In the genomic region with DNA sequence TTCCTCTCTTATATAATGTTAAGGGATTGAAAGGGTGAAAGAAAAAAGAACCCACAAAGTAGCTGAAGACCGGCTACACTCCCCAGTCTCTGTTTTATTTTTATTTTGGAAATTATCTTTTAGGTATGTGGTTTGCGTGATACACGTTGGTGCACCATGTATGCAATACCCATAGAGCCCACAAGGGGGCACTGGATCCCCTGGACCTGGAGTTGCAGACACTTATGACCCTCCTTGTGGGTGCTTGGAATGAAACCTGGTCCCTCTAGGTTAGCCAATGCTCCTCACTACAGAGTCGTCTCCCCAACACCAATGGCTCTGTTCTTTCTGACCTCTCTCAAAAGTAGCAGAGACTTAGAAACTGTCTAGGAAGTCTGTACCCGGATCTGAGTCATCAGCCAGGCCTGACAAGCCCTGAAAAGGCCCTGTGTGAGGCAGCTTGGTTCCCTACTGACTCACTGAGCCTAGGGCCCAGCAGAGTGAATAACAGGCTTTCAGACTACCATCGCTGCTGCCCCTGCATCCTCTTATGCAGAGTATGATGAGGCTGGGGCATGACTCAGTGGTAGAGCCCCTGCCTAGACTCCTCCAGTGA, we compare ENCODE assay signal across 13 mouse cellular contexts. TPM values are rescaled to one million over a fixed set of nuclear protein-coding genes. Genes with fewer than 3 reads are reported as not detected.
A peak's percentile ranks its signal among the peaks of the same experiment; 100 is the strongest.
DNase-seq lines count a peak whose midpoint lies in the region; ATAC-seq and TF ChIP-seq lines count a peak whose summit lies in the region.
"Had no signal": no experiment of that assay in that cellular context is flagged by ENCODE, and none has a peak within 500 bp of the region (broad histone marks: within the 10 kb centered on the region; RNA-seq: fewer than 3 reads in every experiment).

No protein-coding gene starts in this region.

- 86% methylated on average over 6 of the region's 6 CpGs for WGBS in hindbrain, postnatal 0 days
- WGBS in hindbrain, embryonic 12.5 days = 88% methylated on average over 6 of the region's 6 CpGs
- 95% methylated on average over 6 of the region's 6 CpGs for WGBS in thymus, adult 2 months
- WGBS in hindbrain, embryonic 10.5 days = 91% methylated on average over 6 of the region's 6 CpGs

- no peak for TF ChIP-seq POLR2A in thymus, adult 2 months (IDR thresholded peaks at IDR 0.05; ENCODE audit: control insufficient read depth, extremely low read depth, insufficient read depth, low read length, poor library complexity)

- no peak for ATAC-seq in hindbrain, postnatal 0 days
- no peak for ATAC-seq in hindbrain, embryonic 12.5 days (ENCODE audit: low FRiP score)
- ATAC-seq: inflammation-experienced regulatory T-cells, adult 6 months had no signal

- H3K9me3 ChIP-seq in hindbrain, postnatal 0 days (ENCODE audit: low read length) = no peaks in the 10 kb centered on the region
- no peaks in the 10 kb centered on the region for H3K9me3 ChIP-seq in hindbrain, embryonic 12.5 days (replicated peaks)
- peaks cover 6% of the 10 kb centered on the region; the same call in 1 of the 2 replicates for H3K9me3 ChIP-seq in hindbrain, embryonic 10.5 days
- H3K9me3 ChIP-seq: neural tube, embryonic 13.5 days had no signal

- H3K4me2 ChIP-seq in hindbrain, postnatal 0 days (ENCODE audit: low read depth, low read length) = no peak overlapping the region
- H3K4me2 ChIP-seq in hindbrain, embryonic 12.5 days (replicated peaks) = no peak overlapping the region
- H3K4me2 ChIP-seq: neural tube, embryonic 13.5 days had no signal

- H3K9ac ChIP-seq in hindbrain, postnatal 0 days (replicated peaks; ENCODE audit: low read length) = no peak overlapping the region
- no peak overlapping the region for H3K9ac ChIP-seq in hindbrain, embryonic 12.5 days
- H3K9ac ChIP-seq: neural tube, embryonic 13.5 days had no signal

- H3K36me3 ChIP-seq in hindbrain, postnatal 0 days (ENCODE audit: insufficient read depth, low read length) = peaks cover 12% of the 10 kb centered on the region
- H3K36me3 ChIP-seq in hindbrain, embryonic 12.5 days = peaks cover 36% of the 10 kb centered on the region
- peaks cover 22% of the 10 kb centered on the region for H3K36me3 ChIP-seq in thymus, adult 2 months (ENCODE audit: control insufficient read depth, insufficient read depth, low read length)
- peaks cover 43% of the 10 kb centered on the region for H3K36me3 ChIP-seq in hindbrain, embryonic 10.5 days

- no peak overlapping the region for H3K4me3 ChIP-seq in hindbrain, postnatal 0 days (ENCODE audit: low read length)
- H3K4me3 ChIP-seq in hindbrain, embryonic 12.5 days = no peak overlapping the region
- H3K4me3 ChIP-seq in thymus, adult 2 months (ENCODE audit: control insufficient read depth, insufficient read depth, low read length) = no peak overlapping the region
- no peak overlapping the region for H3K4me3 ChIP-seq in hindbrain, embryonic 10.5 days
- H3K4me3 ChIP-seq: erythroblast, embryonic 14.5 days; neural tube, embryonic 13.5 days had no signal

- no peak overlapping the region for H3K27ac ChIP-seq in hindbrain, postnatal 0 days
- no peak overlapping the region for H3K27ac ChIP-seq in hindbrain, embryonic 12.5 days
- no peak overlapping the region for H3K27ac ChIP-seq in thymus, adult 2 months (ENCODE audit: control insufficient read depth, insufficient read depth, low read length)
- H3K27ac ChIP-seq in hindbrain, embryonic 10.5 days = no peak overlapping the region
- H3K27ac ChIP-seq: neural tube, embryonic 13.5 days had no signal

- TF ChIP-seq CTCF in hindbrain, postnatal 0 days (IDR thresholded peaks at IDR 0.05; ENCODE audit: low read depth) = peak; percentile 27; the same call in 1 of the 2 replicates
- peak; percentile 25; the same call in 1 of the 2 replicates for TF ChIP-seq CTCF in thymus, adult 2 months (IDR thresholded peaks at IDR 0.05; ENCODE audit: borderline replicate concordance, control insufficient read depth, extremely low read depth, insufficient read depth, low read length, poor library complexity)

- no peaks in the 10 kb centered on the region for H3K27me3 ChIP-seq in hindbrain, postnatal 0 days (ENCODE audit: insufficient read depth, low read length)
- H3K27me3 ChIP-seq in hindbrain, embryonic 12.5 days = no peaks in the 10 kb centered on the region
- no peaks in the 10 kb centered on the region for H3K27me3 ChIP-seq in thymus, adult 2 months (ENCODE audit: control insufficient read depth, insufficient read depth, low read length)
- no peaks in the 10 kb centered on the region for H3K27me3 ChIP-seq in hindbrain, embryonic 10.5 days (ENCODE audit: insufficient read depth, poor library complexity, severe bottlenecking)
- H3K27me3 ChIP-seq: neural tube, embryonic 13.5 days had no signal

- H3K4me1 ChIP-seq in hindbrain, postnatal 0 days (ENCODE audit: insufficient read depth, low read length) = no peaks in the 10 kb centered on the region
- H3K4me1 ChIP-seq in hindbrain, embryonic 12.5 days = no peaks in the 10 kb centered on the region
- peaks cover 34% of the 10 kb centered on the region for H3K4me1 ChIP-seq in thymus, adult 2 months (replicated peaks; ENCODE audit: control insufficient read depth, insufficient read depth, low read length)
- no peaks in the 10 kb centered on the region for H3K4me1 ChIP-seq in hindbrain, embryonic 10.5 days (replicated peaks)

- DNase-seq in hindbrain, postnatal 0 days (ENCODE audit: low spot score) = no peak
- no peak for DNase-seq in thymus, adult 2 months
- DNase-seq in thymus, postnatal 10 days (ENCODE audit: low spot score in 2 of 2) = no peak
- peak; percentile 65 for DNase-seq in ZHBTc4 (ENCODE audit: low read depth, low spot score)
- DNase-seq in testis, postnatal 14 days (ENCODE audit: low spot score) = peak; percentile 53
- no peak for DNase-seq in hindbrain, embryonic 10.5 days (ENCODE audit: low spot score)
- DNase-seq in cerebellum, adult 9-11 months = no peak
- DNase-seq: cerebellum, adult 8-10 months; left cerebral cortex, postnatal 4 days had no signal

RNA-seq across cellular contexts. Expression of gene Alkbh4, which starts 7.3 kb away (rescaled TPM):
- 17.6 and 21.9 TPM in 2 replicates for total RNA-seq in hindbrain, postnatal 0 days (2014; rRNA removed)
- 15.2 and 15.4 TPM in 2 replicates for polyA plus RNA-seq in hindbrain, postnatal 0 days (2015; fragmentation: Nextera tagmentation; extraction: Ambion mirVana)
- polyA plus RNA-seq in hindbrain, embryonic 12.5 days (2016; fragmentation: Nextera tagmentation; extraction: Ambion mirVana) = 23.0 and 23.3 TPM in 2 replicates
- 54.2 and 55.2 TPM in 2 replicates for polyA plus RNA-seq in thymus, adult 2 months (2012; rRNA removed)
- polyA plus RNA-seq in hindbrain, embryonic 10.5 days (2016; fragmentation: Nextera tagmentation; extraction: Ambion mirVana) = 25.1 and 25.7 TPM in 2 replicates

RNA-seq across cellular contexts. Expression of gene Lrwd1, which starts 7.4 kb away (rescaled TPM):
- 32.9 and 35.8 TPM in 2 replicates for total RNA-seq in hindbrain, postnatal 0 days (2014; rRNA removed)
- 16.8 and 17.7 TPM in 2 replicates for polyA plus RNA-seq in hindbrain, postnatal 0 days (2015; fragmentation: Nextera tagmentation; extraction: Ambion mirVana)
- polyA plus RNA-seq in hindbrain, embryonic 12.5 days (2016; fragmentation: Nextera tagmentation; extraction: Ambion mirVana) = 34.5 and 36.6 TPM in 2 replicates
- polyA plus RNA-seq in thymus, adult 2 months (2012; rRNA removed) = 136 and 138 TPM in 2 replicates
- polyA plus RNA-seq in hindbrain, embryonic 10.5 days (2016; fragmentation: Nextera tagmentation; extraction: Ambion mirVana) = 54.3 and 59.7 TPM in 2 replicates

RNA-seq across cellular contexts. Expression of gene Polr2j, which starts 26.8 kb away (rescaled TPM):
- total RNA-seq in hindbrain, postnatal 0 days (2014; rRNA removed) = 94.2 and 159 TPM in 2 replicates
- polyA plus RNA-seq in hindbrain, postnatal 0 days (2015; fragmentation: Nextera tagmentation; extraction: Ambion mirVana) = 235 and 245 TPM in 2 replicates
- 187 and 217 TPM in 2 replicates for polyA plus RNA-seq in hindbrain, embryonic 12.5 days (2016; fragmentation: Nextera tagmentation; extraction: Ambion mirVana)
- 81.9 and 89.4 TPM in 2 replicates for polyA plus RNA-seq in thymus, adult 2 months (2012; rRNA removed)
- 288 and 292 TPM in 2 replicates for polyA plus RNA-seq in hindbrain, embryonic 10.5 days (2016; fragmentation: Nextera tagmentation; extraction: Ambion mirVana)

RNA-seq across cellular contexts. Expression of gene Orai2, which starts 27.3 kb away (rescaled TPM):
- 122 and 148 TPM in 2 replicates for total RNA-seq in hindbrain, postnatal 0 days (2014; rRNA removed)
- 50.6 and 56.8 TPM in 2 replicates for polyA plus RNA-seq in hindbrain, postnatal 0 days (2015; fragmentation: Nextera tagmentation; extraction: Ambion mirVana)
- polyA plus RNA-seq in hindbrain, embryonic 12.5 days (2016; fragmentation: Nextera tagmentation; extraction: Ambion mirVana) = 19.0 and 21.3 TPM in 2 replicates
- polyA plus RNA-seq in thymus, adult 2 months (2012; rRNA removed) = 276 and 292 TPM in 2 replicates
- polyA plus RNA-seq in hindbrain, embryonic 10.5 days (2016; fragmentation: Nextera tagmentation; extraction: Ambion mirVana) = 8.5 and 10.9 TPM in 2 replicates

RNA-seq across cellular contexts. Expression of gene Prkrip1, which starts 55.5 kb away (rescaled TPM):
- total RNA-seq in hindbrain, postnatal 0 days (2014; rRNA removed) = 11.2 and 15.1 TPM in 2 replicates
- polyA plus RNA-seq in hindbrain, postnatal 0 days (2015; fragmentation: Nextera tagmentation; extraction: Ambion mirVana) = 58.7 and 59.0 TPM in 2 replicates
- polyA plus RNA-seq in hindbrain, embryonic 12.5 days (2016; fragmentation: Nextera tagmentation; extraction: Ambion mirVana) = 62.9 and 71.2 TPM in 2 replicates
- 15.9 and 20.7 TPM in 2 replicates for polyA plus RNA-seq in thymus, adult 2 months (2012; rRNA removed)
- polyA plus RNA-seq in hindbrain, embryonic 10.5 days (2016; fragmentation: Nextera tagmentation; extraction: Ambion mirVana) = 67.6 and 77.6 TPM in 2 replicates

Comparison
In these comparisons a context has a peak if more than half of its experiments do, and no peak if none do; other contexts are left out.
1. DNase-seq: peak in ZHBTc4 (single experiment) and testis, postnatal 14 days (single experiment); none in hindbrain, postnatal 0 days (single experiment), thymus, adult 2 months (single experiment), thymus, postnatal 10 days (0 of 2), hindbrain, embryonic 10.5 days (single experiment) and cerebellum, adult 9-11 months (single experiment).